Mouse (Mus musculus) frontal cortex, postnatal 10 days (tissue): ENCODE data around the gene Ifitm10.
"Not testable (repeated sequence)": the region's sequence is repeated elsewhere in the genome, so short reads cannot be mapped to it uniquely, and the experiment has no call there.

Source experiments
- DNase-seq, 2 experiments: peaks; one replicate each; pipeline ENCODE4 v3.0.0; 2022; ENCODE audit warnings: low spot score in 2 of 2, mixed read lengths in 1 of 2

Gene Ifitm10

DNA sequence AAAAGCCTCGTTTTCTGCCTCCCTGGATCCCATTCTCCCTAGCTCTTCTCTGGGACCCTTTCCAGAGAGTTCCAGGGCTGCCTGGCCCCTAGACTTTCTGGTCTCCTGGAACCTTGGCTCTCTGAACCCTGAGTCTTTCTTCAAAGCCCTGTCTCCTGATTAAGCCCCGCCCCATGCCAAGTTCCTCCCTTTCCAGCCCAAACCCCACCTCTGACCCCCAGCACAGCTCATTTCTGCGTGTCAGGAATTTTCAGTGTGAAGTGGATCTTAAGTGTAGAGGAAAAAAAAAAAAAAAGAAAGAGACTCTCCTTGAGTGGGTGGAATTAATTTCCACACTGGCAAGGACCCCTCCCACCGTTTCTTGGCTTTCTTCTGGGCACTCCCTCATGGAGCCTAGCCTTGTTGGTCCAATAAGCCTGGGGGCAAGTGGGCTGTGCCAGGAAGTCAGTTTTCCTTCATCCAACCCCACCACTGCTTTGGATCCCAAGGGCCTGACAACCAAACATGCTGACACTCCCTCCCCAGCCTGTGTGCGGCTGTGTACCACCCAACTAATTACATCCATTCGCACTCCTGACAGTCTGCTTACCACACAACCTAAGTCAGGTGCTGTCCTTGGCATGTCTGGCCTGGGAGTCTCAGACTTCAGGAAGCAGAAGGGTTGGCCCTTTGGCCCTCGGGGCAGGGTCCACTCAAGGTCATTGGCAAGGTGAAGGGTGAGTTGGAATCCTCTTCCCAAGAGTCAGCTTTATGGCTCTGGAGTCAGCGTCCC, at the start of gene Ifitm10:
Gene Ifitm10, minus strand, starts transcription at position 113 of the 772 bp plus-strand sequence.
- no peak for DNase-seq

DNA sequence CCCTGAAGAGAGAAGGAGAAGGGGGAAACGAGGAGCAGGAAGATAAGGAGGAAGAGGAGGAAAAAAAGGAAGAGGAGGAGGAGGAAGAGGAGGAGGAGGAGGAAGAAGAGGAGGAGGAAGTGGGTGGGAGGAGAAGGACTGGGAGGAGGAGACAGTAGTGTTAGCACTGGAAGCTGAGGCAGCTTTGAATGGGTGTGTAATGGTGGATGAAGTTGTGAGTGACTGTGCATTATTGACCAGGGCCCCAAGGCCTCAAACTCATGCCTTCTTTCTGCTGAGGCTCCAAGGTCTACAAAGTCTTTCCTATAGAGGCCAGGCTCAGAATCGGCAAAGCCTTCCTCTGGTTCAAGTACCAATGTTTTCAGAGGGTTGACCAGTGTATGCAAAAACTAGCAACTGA, 48.3 kb upstream of the Ifitm10 start:
- DNase-seq, result no peak

DNA sequence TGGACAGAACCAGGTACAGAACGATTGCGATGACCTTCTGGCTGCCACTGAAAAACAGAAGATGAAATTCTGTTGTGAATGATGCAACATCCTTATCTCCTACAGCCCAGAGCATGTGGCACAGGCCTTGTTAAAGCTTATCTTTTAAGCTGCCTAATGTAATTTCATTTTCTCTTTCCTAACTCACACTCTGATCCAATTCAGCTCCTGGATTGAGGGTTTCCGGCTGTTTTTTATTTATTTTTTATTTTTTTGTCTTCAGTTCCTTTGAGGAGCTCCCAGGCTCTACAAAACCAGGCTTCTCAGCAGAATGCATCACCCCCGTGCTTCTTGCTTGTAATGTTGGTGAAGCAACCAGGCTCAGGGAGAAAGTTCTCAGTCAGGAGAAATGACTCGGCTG, 46.3 kb upstream of the Ifitm10 start:
- DNase-seq, result no peak

- DNase-seq, result no peak
These were observed 45.1 kb upstream of the Ifitm10 start for GRCm38 (mm10) chr7:142418679-142419078.

DNA sequence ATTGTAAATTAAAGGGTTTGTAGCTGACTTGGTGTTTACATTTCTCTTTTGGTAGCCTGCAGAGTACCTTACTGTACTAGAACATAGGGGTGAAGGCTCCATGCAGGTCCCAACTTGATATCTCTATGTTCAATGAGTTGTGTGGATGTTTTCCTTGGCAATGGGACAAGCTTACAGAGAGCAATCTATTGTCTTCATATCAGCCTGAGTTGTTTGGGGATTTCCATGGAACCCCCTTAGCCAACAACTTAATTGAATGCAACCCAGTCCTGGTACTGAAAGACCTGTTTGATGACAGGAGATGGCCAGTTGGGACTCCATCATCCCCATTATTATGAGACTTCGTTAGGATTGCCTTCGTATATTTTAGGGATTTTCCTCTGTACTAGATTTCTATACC, 44.5 kb upstream of the Ifitm10 start:
- DNase-seq, result no peak

GRCm38 (mm10) chr7:142416225-142416624, 42.7 kb upstream of the Ifitm10 start:
- no peak for DNase-seq

DNA sequence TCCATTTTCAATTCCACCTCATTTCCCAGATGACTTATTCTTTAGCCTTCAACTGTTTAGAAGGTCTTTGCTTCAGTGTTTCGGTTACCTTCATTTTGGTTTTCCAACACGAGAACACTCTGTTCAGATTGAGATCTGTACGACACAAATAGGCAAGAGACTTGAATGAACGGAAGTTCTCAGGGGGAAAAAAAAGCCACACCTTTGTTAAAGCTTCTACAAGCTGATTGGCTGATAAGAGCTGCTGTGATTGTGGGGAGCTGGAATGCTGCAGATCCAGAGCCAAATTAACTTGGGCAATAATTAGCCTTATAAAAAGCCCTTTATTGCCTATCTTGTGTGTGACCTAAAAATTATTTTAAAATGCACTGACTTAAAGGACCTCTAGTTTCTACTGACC, 41.8 kb upstream of the Ifitm10 start:
- no peak for DNase-seq

GRCm38 (mm10) chr7:142413285-142413684, 39.7 kb upstream of the Ifitm10 start:
- no peak for DNase-seq

- no peak for DNase-seq
These were observed 36.0 kb upstream of the Ifitm10 start for GRCm38 (mm10) chr7:142409603-142410002.

- DNase-seq, result no peak
These were observed 35.1 kb upstream of the Ifitm10 start for GRCm38 (mm10) chr7:142408686-142409085.

DNA sequence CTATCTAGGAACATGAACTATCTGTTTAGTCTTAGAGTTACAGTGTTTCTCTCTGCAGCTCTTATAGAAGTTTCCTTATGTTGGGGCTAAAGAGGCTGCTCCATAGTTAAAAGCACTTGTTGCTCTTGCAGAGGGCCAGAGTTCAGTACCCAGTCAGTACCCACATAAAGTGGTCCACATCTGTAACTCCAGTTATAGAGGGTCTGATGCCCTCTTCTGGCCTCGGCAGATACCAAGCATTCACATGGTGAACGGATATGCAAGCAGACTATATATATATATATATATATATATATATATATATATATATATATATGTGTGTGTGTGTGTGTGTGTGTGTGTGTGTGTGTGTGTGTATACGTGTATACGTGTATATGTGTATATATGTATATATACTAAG, 34.4 kb upstream of the Ifitm10 start:
- no peak for DNase-seq

- DNase-seq, result not testable (repeated sequence)
These were observed 31.6 kb upstream of the Ifitm10 start for GRCm38 (mm10) chr7:142405134-142405533.

DNA sequence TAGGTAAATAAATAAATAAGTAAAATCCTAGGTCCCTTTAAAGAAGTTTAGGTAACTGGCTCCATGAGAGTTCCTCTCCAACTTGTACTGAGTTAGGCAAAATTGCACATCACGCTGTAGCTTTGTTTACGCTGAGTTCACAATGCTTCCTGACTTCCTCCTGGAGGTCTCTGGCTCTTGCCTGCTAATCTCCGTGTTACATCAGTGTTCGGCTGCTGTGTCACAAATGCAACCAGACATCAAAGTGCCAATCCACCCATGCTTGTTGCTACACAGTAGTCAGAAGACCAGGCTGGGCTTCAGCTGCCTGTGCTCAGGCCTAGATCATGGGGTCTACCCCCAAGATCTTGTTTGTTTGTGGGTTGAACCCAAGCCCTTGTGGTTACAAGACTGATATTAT, 30.0 kb upstream of the Ifitm10 start:
- no peak for DNase-seq

- DNase-seq, result no peak
These were observed 27.2 kb upstream of the Ifitm10 start for GRCm38 (mm10) chr7:142400750-142401142.

- DNase-seq, result peak in 1 of 2 experiments; percentile 45
These were observed 26.7 kb upstream of the Ifitm10 start for GRCm38 (mm10) chr7:142400112-142400749.

DNA sequence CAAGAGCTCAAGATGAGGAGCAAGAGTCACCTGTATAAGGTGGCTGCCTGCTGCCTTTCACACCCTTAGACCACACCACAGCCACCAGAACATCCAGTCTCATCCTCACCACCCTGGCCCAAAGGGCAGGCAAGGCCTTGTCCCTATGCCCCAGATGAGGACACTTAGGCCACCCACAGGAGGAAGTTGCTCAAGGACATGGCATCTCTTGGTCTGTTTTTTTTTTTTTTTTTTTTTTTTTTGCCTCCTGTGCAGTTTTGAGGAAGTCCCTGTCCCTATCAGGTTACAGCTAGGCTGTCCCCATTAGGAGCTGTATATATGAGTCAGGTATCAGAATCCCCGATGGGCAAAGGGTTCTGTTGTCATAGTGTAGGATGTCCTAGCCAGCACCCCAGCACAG, 25.7 kb upstream of the Ifitm10 start:
- DNase-seq, result no peak

DNA sequence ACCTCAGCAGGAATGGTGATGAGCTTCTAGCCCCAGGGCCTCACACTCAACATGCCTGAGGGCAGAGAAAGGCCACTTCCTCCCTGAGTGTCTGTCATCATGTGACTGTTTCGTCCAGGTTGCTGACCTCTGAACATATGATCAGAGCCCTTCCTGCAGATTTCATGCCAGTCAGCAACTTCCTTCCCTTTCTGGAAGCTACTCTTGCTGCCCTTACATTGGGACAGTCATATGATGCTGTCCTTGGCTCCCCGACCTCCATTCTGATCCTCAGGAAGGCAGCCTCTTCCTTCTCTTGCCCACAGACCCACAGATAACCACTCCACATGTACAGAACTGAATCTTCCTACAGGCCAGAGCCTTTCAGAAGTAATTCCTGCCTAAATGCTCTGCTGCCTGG, 24.5 kb upstream of the Ifitm10 start:
- no peak for DNase-seq

DNA sequence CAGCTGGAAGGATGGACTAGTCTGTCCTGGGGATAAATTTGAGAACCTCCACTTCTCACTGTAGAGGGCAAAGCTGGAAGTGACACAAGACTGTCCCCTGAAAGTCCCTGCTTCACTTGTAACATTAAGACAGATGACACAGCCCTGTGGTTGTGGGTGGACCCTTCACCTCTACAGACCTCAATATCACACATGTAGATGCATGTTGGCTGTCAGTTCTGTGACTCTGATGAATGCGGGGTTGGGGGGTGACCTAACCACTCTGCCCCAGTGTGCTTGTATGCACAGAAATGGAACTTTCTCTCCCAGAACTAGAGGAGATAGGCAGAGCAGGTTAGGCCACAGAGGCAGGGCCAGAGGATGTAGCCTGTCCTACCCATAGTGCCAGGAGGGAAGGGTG, 23.1 kb upstream of the Ifitm10 start:
- no peak for DNase-seq

DNA sequence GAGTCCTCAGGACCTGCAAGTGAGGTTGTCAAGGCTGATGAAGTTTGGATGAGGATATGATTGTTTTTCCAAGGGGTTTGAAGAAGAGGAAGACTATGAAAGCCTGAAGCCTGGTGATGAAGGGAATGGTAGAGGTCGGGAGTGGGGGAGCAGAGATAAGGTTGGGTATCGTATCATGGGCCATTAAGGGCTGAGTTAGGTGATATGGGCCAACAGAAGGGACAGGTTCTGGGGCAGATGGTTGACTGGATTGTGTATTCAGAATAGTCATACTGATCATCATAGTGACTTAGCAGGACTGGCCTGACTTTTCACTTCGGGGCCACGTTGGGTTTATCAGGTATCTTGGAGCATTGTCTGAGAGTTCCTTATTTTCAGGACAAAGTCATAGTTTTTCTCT, 21.9 kb upstream of the Ifitm10 start:
- DNase-seq, result no peak

- DNase-seq, result no peak
These were observed 21.0 kb upstream of the Ifitm10 start for GRCm38 (mm10) chr7:142394261-142395190.

DNA sequence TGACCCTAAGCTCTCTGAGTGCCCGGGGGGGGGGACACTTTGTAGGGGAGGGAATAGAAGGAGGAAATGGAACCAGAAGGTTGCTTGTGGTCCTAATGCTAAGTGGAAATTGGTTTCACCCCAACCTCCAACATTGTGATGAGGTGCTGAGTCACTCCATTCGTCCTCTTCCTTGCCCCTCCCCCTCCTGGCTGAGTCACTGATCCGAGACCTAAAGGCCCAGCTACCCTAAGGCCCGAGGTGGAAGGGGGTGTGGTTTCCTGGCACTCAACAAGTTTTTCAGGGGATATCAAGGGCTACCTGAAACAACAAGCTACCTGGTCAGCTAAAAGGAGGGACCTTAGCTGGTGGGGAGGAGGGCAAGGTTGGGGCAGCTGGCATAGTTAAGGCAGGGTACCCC, 19.6 kb upstream of the Ifitm10 start:
- DNase-seq, result no peak

DNA sequence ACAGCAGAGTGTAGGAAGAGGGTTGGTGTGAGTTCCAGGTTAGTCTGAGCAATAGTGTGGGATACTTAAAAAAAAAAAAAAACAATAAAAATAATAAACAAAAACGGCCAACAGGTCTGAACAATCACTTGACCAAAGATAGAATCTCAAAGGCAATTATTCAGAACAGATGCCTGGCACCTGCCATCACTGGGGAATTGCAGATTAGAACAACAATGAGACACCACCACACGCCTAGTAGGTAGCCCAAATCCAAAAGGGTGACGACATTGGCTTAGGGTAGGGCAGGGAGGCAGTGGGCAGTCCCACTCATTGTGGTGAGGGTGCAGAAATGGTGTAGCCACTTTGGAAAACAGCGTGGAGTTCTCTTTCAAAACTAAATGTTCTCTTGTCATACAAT, 18.1 kb upstream of the Ifitm10 start:
- DNase-seq, result no peak
